Mouse (Mus musculus): ENCODE measurements around the gene B4galnt3.

The B4galnt3 gene

GRCm38 (mm10) chr6:120174028-120174601 lies 120.2 kb downstream of the B4galnt3 start:
- ChIA-PET CTCF (interaction anchor here (0.5 to 1.2 kb wide), 5 partner anchors 10 to 103 kb away, joined by 3 to 4 read pairs (median 3); no protein-coding TSS in a partner anchor), POLR2A (interaction anchor here in 3 of 4 experiments (0.6 to 1.7 kb wide), 15 partner anchors 8 to 136 kb away, joined by 3 to 10 read pairs (median 3); no protein-coding TSS in a partner anchor)

- POLR2A ChIA-PET = interaction anchor here in 3 of 4 experiments (0.6 to 1.8 kb wide), 7 partner anchors 8 to 81 kb away, joined by 3 to 5 read pairs (median 3); no protein-coding TSS in a partner anchor
Observed at GRCm38 (mm10) chr6:120172294-120173017, 121.9 kb downstream of the B4galnt3 start.

GRCm38 (mm10) chr6:120167574-120167973 lies 126.8 kb downstream of the B4galnt3 start:
- POLR2A ChIA-PET = interaction anchor here in 3 of 4 experiments (0.5 to 1.1 kb wide), 3 partner anchors 11 to 24 kb away, joined by 3 to 5 read pairs (median 5); no protein-coding TSS in a partner anchor
- CTCF ChIA-PET = interaction anchor here in 2 of 4 experiments (0.5 to 0.7 kb wide), 3 partner anchors 58 to 582 kb away, joined by 3 to 6 read pairs (median 5); no protein-coding TSS in a partner anchor

More at GRCm38 (mm10) chr6:120172294-120173017, 121.9 kb downstream of the B4galnt3 start:
- CTCF ChIA-PET = interaction anchor here in 1 of 4 experiments (1.3 kb wide), 1 partner anchor 24 kb away, joined by 4 read pairs; no protein-coding TSS in a partner anchor

- POLR2A ChIA-PET = interaction anchor here in 3 of 4 experiments (0.7 to 1.4 kb wide), 6 partner anchors 8 to 126 kb away, joined by 3 to 5 read pairs (median 3); partner anchors contain the start of gene Wnk1 (in 1 of the 3)
- CTCF ChIA-PET = interaction anchor here in 1 of 4 experiments (0.8 kb wide), 1 partner anchor 28 kb away, joined by 3 read pairs; no protein-coding TSS in a partner anchor
Observed at GRCm38 (mm10) chr6:120164765-120165164, 129.6 kb downstream of the B4galnt3 start.

- CTCF ChIA-PET = no interaction called here
- POLR2A ChIA-PET = interaction anchor here in 3 of 4 experiments (0.6 to 1.6 kb wide), 5 partner anchors 14 to 208 kb away, joined by 3 to 5 read pairs (median 3); no protein-coding TSS in a partner anchor
Observed at GRCm38 (mm10) chr6:120162928-120163327, 131.4 kb downstream of the B4galnt3 start.

GRCm38 (mm10) chr6:120159133-120159901 lies 135.0 kb downstream of the B4galnt3 start:
- ChIA-PET POLR2A (interaction anchor here in 2 of 4 experiments (0.7 to 1.1 kb wide), 3 partner anchors 25 to 121 kb away, joined by 3 to 4 read pairs (median 3); partner anchors contain the start of gene Wnk1 (in 2 of the 2)), CTCF (interaction anchor here in 1 of 4 experiments (0.6 kb wide), 1 partner anchor 298 kb away, joined by 3 read pairs; no protein-coding TSS in a partner anchor)

GRCm38 (mm10) chr6:120157479-120157878 lies 136.9 kb downstream of the B4galnt3 start:
- ChIA-PET CTCF (no interaction called here), POLR2A (interaction anchor here in 2 of 4 experiments (1.1 to 1.5 kb wide), 4 partner anchors 12 to 118 kb away, joined by 3 to 7 read pairs (median 3); no protein-coding TSS in a partner anchor)

- ChIA-PET POLR2A (interaction anchor here in 1 of 4 experiments (1.3 kb wide), 1 partner anchor 45 kb away, joined by 4 read pairs; no protein-coding TSS in a partner anchor), CTCF (interaction anchor here in 1 of 4 experiments (0.6 kb wide), 1 partner anchor 1050 kb away, joined by 4 read pairs; no protein-coding TSS in a partner anchor)
Observed at GRCm38 (mm10) chr6:120155510-120155909, 138.8 kb downstream of the B4galnt3 start.

GRCm38 (mm10) chr6:120154526-120155309 lies 139.6 kb downstream of the B4galnt3 start:
- ChIA-PET POLR2A (interaction anchor here in 2 of 4 experiments (1.3 to 2.6 kb wide), 4 partner anchors 34 to 117 kb away, joined by 4 to 11 read pairs (median 6); partner anchors contain the start of gene Wnk1 (in 1 of the 2)), CTCF (interaction anchor here in 2 of 4 experiments (0.6 to 1.0 kb wide), 2 partner anchors 42 to 1050 kb away, joined by 3 to 4 read pairs; no protein-coding TSS in a partner anchor)

Measured in embryonic stem cell, embryonic (primary cell).